Mouse (Mus musculus) cortical plate, adult 2 months (tissue): ENCODE results near the gene Cacna1s.

Experiments
- CTCF ChIP-seq: fragments of 200-500 bp; IDR thresholded peaks from 2 replicates; pipeline ENCODE4 v1.5.1; 2011; ENCODE audit warnings: mild to moderate bottlenecking, control low read depth, low read length; ENCODE audit not compliant: insufficient read depth; ENCODE audit errors: extremely low read depth
- POLR2A ChIP-seq: fragments of 200-500 bp; IDR thresholded peaks from 2 replicates; pipeline ENCODE4 v1.6.1; 2011; ENCODE audit warnings: mild to moderate bottlenecking, low read length, control low read depth; ENCODE audit not compliant: insufficient read depth; ENCODE audit errors: extremely low read depth

- TF ChIP-seq CTCF (no peak), POLR2A (no peak)
Measured at GRCm38 (mm10) chr1:136135777-136136444, 83.4 kb downstream of the Cacna1s start.
